Mouse (Mus musculus): Measurements from ENCODE around the gene Il6st.

Il6st gene

DNA sequence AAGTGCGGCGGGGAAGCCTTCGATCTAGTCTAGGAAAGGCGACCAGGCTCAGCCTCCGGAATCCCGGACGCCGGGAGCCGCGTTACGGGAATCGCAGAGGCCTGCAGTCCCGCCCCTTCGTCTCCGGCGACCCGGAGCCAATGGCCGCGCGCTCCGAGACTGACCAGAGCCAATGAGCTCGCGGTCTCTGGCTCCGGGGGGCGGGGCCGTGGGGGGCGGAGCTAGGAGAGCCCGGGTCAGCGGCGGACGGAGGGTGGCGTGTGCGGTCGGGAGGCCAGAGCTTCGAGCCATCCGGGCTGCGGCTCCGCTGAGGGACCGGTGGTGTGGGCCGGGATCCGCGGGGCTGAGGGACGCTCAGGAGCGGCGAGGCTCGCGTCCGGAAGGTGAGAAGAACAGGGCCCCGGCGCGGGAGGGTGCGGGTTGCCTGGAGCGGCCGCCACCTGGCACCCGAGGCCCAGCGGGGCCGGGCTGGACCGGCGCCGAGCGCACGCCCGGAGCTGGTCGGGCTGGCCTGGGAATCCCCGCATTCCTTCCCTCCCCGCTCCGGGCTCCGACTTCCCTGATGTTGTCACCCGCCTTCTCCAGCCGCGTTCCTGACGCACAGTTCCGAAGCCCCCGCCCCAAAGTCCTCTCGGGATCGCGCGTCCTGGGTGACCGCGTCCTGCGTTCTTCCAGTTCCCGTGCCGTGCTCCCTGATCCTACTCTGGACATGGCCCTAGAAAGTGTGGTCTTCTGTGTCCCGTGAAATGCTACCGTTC lies at the start of gene Il6st:
Gene Il6st, plus strand, starts transcription at position 203 of the 758 bp plus-strand sequence.
- DNase-seq (ENCODE audit: low spot score in 2 of 2): peak; percentile 85 to 91

DNA sequence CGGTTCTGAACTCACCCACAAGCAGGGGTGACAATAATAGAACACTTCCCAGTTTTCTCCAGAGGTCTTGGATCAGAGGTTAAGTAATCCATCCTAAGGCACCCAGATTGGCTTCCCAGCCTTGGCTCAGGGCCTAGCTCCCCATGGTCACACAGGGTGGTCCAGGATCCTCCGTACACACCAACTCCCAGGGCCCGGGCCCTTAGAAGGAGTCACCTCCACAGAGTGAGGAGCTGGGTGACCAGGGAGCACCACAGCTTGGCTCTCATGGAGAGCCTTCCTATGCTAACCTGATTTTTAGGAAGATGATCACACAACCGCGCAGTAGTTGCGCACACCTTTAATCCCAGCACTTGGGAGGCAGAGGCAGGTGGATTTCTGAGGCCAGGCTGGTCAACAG lies 48.0 kb upstream of the Il6st start:
- DNase-seq (ENCODE audit: low spot score in 2 of 2): no peak

DNA sequence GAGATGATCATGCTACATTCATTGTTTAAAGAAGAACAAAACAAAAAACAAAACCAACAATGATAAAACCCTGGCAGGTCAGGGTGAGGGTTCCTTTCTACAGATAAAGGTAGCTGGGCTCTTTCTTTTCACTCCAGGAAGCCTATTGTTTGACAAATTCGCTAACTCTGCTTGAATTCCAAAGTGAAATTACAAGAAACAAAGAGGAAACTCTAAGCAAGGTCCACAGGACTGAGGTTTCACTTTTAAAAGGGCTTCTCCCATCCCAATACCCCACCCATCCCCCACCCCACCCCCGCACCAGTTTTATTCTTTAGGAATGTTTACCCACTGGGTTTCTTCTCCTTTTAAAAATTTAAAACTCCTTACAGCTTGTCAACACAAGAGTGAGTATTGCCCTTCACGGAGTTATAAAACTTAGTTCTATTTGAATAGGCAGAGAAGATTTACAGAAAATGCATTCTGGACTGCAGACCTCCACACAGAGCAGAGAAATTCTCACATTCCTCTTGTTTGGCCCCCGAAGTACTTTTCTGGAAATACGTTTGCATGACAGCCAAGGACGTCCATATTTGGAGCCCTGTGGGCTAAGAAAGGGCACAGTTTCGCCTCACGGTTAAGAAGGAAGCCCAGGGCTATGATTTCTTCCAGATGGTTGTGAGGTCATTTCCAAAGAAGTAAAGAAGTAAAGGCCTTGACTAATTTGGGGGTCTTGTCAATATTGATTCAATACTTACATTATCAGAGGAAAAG lies 47.3 kb upstream of the Il6st start:
- no peak for DNase-seq (ENCODE audit: low spot score in 2 of 2)

DNA sequence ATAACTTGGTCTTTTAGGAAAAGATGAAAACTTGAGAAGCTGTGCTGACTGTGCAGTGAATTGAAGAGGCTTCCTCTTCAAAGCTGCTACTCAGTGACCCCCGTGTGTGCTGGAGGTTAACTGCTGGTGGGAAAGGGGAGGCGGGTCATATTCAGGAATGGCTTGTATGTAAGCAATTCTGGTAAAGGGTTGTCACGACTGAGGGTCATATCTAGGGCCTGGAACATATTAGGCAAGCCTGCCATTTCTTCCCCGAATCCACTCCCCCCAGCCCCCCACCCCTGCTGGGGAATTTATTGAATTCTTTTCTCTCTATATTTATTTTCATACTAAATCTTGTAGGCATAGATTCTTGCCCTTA lies 46.7 kb upstream of the Il6st start:
- DNase-seq (ENCODE audit: low spot score in 2 of 2): no peak

DNA sequence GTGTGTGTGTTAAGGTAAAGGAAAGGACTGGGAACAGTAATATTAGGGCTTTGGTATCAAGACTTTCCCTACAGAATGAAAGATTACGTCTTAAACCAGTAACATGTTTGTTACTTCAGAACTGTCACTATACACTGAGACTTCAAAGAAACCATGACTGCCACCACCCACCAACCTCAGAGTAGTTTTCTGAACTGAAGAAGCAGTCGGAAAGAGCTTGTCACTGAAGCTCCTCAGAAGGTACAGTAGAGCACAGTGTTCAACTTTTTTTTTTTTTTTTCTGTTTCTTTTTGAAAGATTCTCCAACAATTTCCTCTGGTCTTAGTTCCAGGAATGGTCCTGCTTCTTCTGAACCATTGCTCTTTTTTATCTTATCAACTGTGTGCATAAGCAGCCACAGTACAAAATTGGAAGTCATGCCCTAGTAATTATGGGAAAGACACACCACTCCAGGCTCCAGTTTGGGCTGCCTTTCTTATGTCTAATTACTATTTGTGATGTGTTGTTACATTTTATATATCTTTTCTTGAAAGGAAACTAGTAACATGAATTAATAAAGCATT lies 45.9 kb upstream of the Il6st start:
- DNase-seq (ENCODE audit: low spot score in 2 of 2): peak; percentile 60 to 68

DNA sequence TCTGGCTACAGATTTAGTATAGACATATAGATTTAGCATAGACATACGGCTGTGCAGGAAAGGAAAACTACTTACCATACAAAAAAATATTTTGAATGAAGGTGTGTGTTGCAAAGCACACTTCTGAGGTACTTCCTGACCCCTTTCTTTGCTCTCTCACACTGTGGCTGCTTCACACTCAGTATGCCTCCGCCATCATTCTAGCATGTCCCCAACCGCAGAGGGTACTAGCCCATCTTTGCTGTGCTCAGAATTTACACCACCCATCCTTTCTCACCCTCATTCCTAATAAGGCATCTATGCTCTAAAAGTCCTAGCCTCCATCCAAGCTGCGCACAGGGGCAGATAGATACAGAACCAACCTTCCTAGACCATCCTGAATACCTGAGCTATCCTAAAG lies 45.3 kb upstream of the Il6st start:
- DNase-seq (ENCODE audit: low spot score in 2 of 2): peak in 1 of 2 experiments; percentile 33

DNA sequence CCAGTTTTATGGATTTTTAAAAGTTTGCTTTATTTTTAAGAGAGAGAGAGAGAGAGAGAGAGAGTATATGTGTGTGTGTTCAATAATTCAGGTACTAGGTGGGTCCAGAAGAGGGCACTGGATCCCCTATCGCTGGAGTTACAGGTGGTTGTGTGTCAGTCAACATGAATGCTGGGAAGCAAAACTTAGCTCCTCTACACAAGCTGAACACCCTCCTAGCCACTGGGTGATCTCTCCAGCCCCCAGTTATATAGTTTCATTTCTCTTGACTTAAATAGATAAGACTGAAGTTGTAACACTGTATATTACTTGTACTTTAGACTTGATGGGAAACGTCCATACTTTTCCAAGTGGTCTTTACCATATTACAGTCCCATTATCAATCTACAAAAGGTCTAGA lies 39.7 kb upstream of the Il6st start:
- peak; percentile 60 to 66 for DNase-seq (ENCODE audit: low spot score in 2 of 2)

DNA sequence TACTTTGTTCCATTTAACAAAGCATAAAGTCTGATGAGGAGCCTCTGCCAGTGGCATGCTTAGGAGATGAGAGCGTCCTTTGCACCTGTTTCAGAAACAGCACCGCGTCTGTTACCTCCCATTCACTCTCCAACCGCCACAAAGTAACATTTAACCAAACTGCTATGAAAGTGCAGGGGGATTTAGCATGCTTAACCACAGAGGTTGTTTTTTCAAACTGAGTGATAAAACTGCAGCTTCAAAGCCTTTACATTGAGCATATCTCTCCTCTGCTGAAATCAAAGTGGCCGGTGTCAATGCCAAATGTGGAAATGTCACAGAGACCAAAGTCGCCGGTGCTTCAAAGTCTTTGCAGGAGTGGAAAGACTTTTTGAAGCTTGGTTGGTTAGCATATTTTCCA lies 39.2 kb upstream of the Il6st start:
- peak; percentile 68 to 72 for DNase-seq (ENCODE audit: low spot score in 2 of 2)

DNA sequence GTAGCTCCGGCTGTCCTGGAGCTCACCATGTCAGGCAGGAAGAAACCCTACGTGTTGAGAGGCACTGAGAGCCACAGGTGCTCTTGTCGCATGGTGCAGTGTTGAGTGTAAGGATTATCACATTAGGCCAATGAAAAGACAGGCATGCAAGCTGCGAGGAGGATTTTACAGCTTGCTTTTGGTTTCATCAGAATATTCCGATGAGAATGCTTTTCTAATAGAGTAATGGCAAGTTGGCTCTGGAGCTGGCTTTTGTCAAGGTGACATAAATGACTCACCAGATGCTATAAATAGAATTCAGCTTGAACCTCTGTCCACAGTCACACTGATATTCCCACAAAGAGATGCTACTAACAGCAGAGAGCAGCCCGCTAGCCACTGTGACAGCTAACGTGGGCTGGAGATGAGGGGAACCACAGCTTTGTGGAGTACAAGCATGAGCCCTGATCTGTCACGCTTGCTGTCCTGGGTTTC lies 38.7 kb upstream of the Il6st start:
- peak in 1 of 2 experiments; percentile 39 for DNase-seq (ENCODE audit: low spot score in 2 of 2)

DNA sequence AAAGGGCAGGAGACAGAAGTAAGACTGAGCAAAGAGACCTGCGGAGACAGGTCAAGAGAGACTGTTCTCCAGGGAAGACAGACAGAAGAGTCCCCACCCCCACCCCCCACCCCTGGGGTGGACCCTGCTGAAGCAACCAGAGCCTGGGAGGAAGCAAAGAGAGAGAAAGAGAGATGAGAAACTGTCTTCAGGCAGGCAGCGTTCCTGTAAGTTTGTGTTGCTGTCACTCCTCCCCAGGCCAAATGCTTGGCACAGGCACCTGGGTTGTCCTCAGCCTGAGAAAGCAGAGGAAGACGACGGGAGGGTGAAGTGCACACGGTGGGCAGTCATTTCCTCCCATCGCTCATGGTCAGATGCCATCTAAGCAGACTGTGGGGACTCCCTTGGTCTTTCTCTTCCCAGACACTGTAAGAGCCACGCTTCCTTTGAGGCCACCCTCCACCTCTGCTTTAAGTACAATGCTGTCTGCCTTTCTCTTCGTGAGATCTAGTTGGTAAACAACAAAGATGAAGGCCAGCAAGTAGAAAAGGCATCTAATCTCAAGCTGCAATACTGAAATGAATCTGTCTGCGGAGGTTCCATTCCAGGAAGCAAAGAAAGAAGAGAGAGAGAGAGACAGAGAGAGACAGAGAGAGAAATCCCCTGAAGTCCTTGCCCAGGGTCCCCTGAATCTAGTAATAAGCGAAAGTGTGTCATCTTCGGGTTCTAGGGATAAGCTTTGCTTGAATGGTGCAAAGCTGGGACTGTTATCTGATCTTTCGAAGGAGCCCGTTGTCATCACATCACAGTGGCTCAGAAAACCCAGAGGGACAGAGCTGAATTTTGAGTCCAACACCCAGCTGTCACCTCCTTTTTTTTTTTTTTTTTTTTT lies 37.4 kb upstream of the Il6st start:
- peak; percentile 33 to 43 for DNase-seq (ENCODE audit: low spot score in 2 of 2)

DNA sequence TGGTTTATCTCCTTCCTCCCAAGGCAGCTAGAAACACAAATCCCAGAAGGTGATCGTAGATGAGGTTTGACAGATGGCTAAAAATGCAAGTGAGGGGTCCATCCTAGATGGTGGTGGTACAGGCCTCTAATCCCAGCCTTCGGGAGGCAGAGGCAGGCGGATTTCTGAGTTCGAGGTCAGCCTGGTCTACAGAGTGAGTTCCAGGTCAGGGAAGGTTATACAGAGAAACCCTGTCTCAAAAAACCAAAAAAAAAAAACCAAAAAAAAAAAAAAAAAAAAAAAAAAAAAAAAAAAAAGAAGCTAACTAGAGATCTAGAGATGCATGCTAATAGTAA lies 36.8 kb upstream of the Il6st start:
- peak in 1 of 2 experiments; percentile 29 for DNase-seq (ENCODE audit: low spot score in 2 of 2)

DNA sequence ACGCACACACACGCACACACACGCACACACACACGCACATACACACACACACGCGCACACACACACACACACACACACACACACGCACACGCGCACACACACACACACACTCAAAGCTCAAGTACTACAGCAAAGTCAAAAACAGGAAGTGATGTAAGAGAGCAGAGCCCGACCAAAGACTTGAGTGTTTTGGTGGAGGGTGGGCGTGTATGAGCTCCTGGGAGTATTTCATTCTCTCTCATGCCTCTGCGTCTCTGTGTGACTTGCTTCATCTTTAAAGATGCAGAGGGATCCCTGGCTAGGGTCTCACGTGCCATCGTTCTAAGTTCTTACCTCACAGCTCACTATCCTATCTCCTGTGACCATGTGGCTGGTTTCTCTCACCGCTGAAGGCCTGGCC lies 36.3 kb upstream of the Il6st start:
- peak; percentile 55 to 63 for DNase-seq (ENCODE audit: low spot score in 2 of 2)

DNA sequence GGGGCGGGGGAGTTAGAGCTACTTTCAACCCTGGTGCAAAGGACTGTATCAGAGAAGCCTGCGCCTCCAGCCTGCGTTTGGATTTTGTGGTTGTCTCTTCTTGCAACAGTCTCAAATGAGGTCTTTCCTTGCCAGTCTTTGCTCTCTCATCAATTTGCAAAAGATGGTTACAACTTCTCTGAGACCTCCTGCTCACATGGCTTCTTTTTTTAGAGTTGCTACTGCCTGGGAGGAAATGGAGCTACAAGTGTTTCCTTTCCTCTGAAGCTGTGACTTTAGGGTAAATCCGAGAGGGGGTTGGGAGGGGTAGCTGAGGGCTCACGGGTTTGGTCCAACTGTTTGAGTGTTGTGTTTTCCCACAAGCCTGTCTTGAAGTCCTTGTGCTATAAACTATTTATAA lies 30.6 kb upstream of the Il6st start:
- peak; percentile 67 to 70 for DNase-seq (ENCODE audit: low spot score in 2 of 2)

DNA sequence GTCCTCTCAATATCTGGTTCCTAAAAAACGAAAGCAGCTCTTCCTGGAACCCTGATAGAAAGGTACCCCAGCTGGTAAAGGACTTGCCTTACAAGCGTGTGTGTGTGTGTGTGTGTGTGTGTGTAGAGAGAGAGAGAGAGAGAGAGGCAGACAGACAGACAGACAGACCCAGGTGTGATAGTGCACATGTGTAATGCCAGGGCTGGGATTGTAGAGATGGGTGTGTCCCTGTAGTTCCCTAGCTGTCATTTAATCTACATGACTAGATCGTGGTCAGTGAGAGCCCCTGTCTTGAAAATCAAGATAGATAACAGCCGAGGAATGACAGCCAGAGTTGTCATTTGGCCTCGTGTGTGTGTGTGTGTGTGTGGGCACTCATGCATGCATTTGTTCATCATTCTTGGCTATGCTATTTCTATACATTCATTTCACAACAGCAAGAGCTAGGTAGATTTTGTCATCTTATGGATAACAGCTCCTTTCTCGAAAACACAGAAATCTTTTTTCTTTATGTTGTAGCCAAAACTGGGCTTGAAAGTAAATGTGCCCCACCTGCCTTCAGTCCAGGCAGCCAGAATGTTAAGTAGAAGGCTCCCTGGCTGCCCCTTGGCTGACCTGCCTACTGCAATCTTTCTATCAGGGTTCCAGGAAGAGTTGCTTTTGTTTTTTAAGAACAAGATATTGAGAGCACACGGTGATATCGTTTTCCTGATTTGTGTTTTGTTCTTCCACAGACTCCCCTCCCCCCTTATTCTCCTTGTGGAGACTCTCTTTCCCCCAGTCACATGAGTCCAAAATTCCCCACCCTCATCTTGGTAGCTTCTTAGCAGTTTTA lies 28.4 kb upstream of the Il6st start:
- no peak for DNase-seq (ENCODE audit: low spot score in 2 of 2)

DNA sequence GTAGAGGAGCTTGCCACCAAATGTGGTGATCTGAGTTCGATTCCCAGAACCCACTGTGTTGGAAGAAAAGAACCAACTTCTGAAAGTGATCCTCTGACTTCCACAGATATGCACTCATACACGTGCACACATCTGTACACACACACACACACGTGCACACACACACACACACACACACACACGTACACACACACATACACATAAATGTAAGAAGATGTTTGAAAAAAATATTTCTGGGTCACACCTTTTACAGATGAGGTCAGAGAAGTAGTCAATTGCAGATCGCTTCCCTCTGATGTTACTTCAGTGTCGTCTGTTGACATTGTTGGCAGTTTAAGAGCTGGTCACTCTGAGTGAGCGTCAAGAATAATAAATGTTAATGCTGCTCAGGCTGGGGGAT lies 27.6 kb upstream of the Il6st start:
- no peak for DNase-seq (ENCODE audit: low spot score in 2 of 2)

DNA sequence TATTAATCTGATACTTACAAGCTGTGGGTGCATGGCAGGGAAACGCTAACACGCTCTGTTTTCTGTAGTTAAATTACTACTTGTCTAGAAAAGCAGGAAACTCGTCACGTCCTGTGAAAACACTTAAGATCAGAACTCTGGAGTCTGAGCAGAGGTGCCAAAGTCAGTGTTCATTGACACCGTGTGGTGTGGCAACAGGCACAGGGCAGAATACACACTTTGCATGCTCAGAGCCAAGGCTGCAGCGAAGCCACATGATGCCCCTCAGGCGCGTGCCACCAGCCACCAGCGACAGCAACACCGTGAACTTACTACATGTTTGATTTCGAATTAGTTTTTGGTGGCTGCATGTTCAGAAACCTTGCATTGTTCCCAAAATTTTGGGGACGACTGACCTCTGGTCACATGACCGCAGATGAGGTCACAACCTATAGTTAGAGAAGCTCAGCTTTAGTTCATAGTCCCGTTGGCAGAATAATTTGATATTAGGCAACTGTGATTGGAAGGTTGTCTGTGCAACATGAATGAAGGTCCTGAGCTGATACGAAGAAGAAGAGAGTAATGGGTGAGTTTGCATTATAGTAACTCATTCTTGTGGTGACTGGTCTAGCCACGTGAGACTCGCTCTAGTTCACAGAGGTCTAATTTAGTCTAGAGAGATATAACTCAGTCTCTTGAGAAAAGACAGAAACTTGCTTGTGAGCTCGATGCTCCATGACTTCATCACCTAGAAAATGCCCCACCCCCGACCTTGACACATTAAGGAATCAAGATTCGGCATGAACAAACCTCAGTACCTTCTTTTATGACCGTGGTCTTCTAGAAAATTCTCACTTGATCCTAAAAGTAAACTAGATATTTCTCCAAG lies 25.6 kb upstream of the Il6st start:
- peak in 1 of 2 experiments; percentile 22 for DNase-seq (ENCODE audit: low spot score in 2 of 2)

DNA sequence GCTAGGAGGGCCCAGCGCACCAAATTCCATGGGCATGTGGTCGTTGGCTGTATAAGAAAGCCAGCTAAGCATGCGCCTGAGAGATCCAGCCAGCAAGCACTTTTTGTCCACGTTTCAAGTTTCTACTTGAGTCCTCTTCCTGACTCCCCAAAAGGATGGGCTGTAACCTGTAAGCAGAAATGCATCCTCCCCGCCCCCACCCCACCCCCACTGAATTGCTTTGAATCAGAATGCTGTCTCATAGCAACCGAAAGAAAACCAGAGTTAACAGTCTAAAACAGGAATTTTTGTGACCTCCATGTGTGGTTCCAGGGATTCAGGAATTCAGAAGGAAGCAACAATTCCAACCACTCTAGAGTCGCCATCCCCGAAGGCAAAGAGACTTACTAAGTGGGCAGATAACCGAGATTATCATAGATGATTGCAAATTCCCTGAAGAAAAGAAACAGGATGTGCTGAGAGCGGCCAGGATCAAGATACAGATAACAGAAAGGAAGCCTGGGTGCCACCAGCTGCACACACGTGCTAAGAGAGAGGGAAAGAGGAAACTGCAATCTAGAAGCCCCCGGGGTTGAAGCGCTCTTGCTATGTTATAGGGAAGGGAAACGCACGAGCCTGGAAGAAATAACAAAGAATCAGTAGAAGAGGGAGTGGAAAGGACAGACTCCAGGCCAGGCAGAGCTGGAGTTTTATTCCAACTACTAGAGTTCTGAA lies 24.6 kb upstream of the Il6st start:
- DNase-seq (ENCODE audit: low spot score in 2 of 2): peak; percentile 50 to 56

DNA sequence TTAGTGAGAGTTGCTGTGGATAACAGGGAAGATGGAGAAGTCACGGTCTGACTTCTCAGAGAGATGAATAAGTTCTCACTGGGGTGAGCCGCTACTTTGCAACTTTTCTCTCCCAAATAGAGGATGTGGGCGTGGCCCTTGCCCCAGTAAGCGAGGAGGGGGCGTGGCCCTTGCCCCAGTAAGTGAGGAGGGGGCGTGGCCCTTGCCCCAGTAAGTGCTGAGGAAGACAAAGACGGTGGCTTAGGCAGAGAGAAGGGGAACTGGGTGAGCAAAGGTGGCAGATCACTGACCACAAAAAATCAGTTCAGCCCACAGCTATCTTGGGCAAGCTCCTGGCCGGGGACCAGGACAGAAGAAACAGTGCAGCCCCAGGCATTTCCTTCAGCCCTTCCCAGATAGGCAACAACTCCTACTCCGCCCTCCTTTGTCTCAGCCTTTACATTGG lies 23.9 kb upstream of the Il6st start:
- DNase-seq (ENCODE audit: low spot score in 2 of 2): peak; percentile 90 to 95

DNA sequence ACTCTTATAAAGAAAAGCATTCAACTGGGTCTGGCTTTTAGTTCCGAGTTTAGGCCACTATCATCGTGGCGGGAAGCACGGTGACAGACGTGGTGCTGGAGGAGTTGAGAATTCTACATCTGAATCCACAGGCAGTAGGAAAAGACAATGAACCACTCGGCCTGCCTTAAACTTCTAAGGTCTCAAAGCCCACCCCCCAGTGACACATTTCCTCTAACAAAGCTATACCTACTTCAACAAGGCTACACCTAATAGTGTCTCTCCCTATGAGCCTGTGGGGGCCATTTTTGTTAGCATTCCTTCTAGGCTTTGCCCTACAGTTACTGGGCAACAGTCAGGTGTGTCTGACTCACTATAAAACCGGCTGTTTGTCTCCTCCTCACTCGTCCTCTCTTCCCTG lies 23.2 kb upstream of the Il6st start:
- no peak for DNase-seq (ENCODE audit: low spot score in 2 of 2)

Data from thymus, postnatal 10 days (tissue).